Mouse (Mus musculus) MEL (cell line): ENCODE data around the gene Krtap4-7. TPM values are rescaled to one million over a fixed set of nuclear protein-coding genes. Genes with fewer than 3 reads are reported as not detected.

Experiments
- DNase-seq: peaks from one replicate; pipeline ENCODE4 v3.0.0; 2011; ENCODE audit warnings: low read depth, low spot score
- H3K27ac ChIP-seq: 2 replicates; pipeline ENCODE4 v1.5.1; 2012; ENCODE audit warnings: low read depth, mild to moderate bottlenecking, control low read depth, low read length, moderate library complexity; ENCODE audit not compliant: control insufficient read depth
- H3K27me3 ChIP-seq, 2 experiments: fragments of 150-350 bp in 1 of 2; sonication (generic) in 1 of 2; 2 replicates each; pipeline ENCODE4 v1.6.1; 2012; ENCODE audit warnings: low read length in 2 of 2, mild to moderate bottlenecking in 2 of 2, improper control_type of control experiment in 1 of 2, moderate library complexity in 1 of 2; ENCODE audit not compliant: insufficient read depth in 2 of 2, control insufficient read depth in 1 of 2
- H3K36me3 ChIP-seq, 2 experiments: 2 replicates each; pipeline ENCODE4 v1.6.1; 2012 to 2014; ENCODE audit warnings: low read length in 2 of 2, improper control_type of control experiment in 1 of 2, inconsistent platforms in 1 of 2, mild to moderate bottlenecking in 1 of 2; ENCODE audit not compliant: insufficient read depth in 2 of 2, control insufficient read depth in 1 of 2
- H3K4me1 ChIP-seq, 2 experiments: fragments of 150-350 bp in 1 of 2; sonication (generic) in 1 of 2; 2 replicates each; pipeline ENCODE4 v1.6.1; 2012; ENCODE audit warnings: low read length in 2 of 2, improper control_type of control experiment in 1 of 2, mild to moderate bottlenecking in 1 of 2; ENCODE audit not compliant: insufficient read depth in 2 of 2, control insufficient read depth in 1 of 2
- H3K4me3 ChIP-seq, 2 experiments: fragments of 150-350 bp in 1 of 2; sonication (generic) in 1 of 2; 2 replicates each; pipeline ENCODE4 v1.5.1; 2012; ENCODE audit warnings: low read depth in 2 of 2, low read length in 2 of 2, mild to moderate bottlenecking in 2 of 2, moderate library complexity in 2 of 2, control low read depth in 1 of 2, improper control_type of control experiment in 1 of 2; ENCODE audit not compliant: control insufficient read depth in 1 of 2, insufficient read depth in 1 of 2
- H3K79me2 ChIP-seq: 2 replicates; pipeline ENCODE4 v1.6.1; 2012; ENCODE audit warnings: mild to moderate bottlenecking, low read length, moderate library complexity; ENCODE audit not compliant: control insufficient read depth, poor library complexity, insufficient read depth
- H3K9ac ChIP-seq: 2 replicates; pipeline ENCODE4 v1.6.1; 2012; ENCODE audit warnings: low read depth, mild to moderate bottlenecking, control low read depth, low read length, moderate library complexity; ENCODE audit not compliant: control insufficient read depth, poor library complexity, severe bottlenecking
- H3K9me3 ChIP-seq: fragments of 150-350 bp; sonication (generic); replicated peaks from 2 replicates; pipeline ENCODE4 v1.6.1; 2012; ENCODE audit warnings: mild to moderate bottlenecking, low read length, improper control_type of control experiment, moderate library complexity; ENCODE audit not compliant: insufficient read depth
- CHD2 ChIP-seq: IDR thresholded peaks from 2 replicates; pipeline ENCODE4 v1.6.1; 2011; ENCODE audit warnings: low read length, improper control_type of control experiment
- ETS1 ChIP-seq: IDR thresholded peaks from 2 replicates; pipeline ENCODE4 v1.6.1; 2012; ENCODE audit warnings: low read depth, mild to moderate bottlenecking, inconsistent platforms, low read length, improper control_type of control experiment, moderate library complexity
- GATA1 ChIP-seq: IDR thresholded peaks from 2 replicates; pipeline ENCODE4 v1.6.1; 2011; ENCODE audit warnings: low read depth, low read length, improper control_type of control experiment
- HCFC1 ChIP-seq: IDR thresholded peaks from 2 replicates; pipeline ENCODE4 v1.6.1; 2012; ENCODE audit warnings: low read depth, mild to moderate bottlenecking, inconsistent platforms, low read length, improper control_type of control experiment, moderate library complexity
- JUND ChIP-seq: IDR thresholded peaks from 2 replicates; pipeline ENCODE4 v1.6.1; 2011; ENCODE audit warnings: low read depth, mild to moderate bottlenecking, improper control_type of control experiment, low read length
- MAZ ChIP-seq: IDR thresholded peaks from 2 replicates; pipeline ENCODE4 v1.6.1; 2012; ENCODE audit warnings: low read depth, mild to moderate bottlenecking, inconsistent platforms, low read length, improper control_type of control experiment
- MEF2A ChIP-seq: IDR thresholded peaks from 2 replicates; pipeline ENCODE4 v1.6.1; 2014; ENCODE audit warnings: low read depth, mild to moderate bottlenecking, inconsistent platforms, low read length, improper control_type of control experiment; ENCODE audit not compliant: poor library complexity, insufficient replicate concordance, severe bottlenecking; ENCODE audit errors: extremely low read depth
- MXI1 ChIP-seq: IDR thresholded peaks from 2 replicates; pipeline ENCODE4 v1.6.1; 2011; ENCODE audit warnings: mild to moderate bottlenecking, low read depth, low read length, improper control_type of control experiment
- MYB ChIP-seq: IDR thresholded peaks from 2 replicates; pipeline ENCODE4 v1.6.1; 2011; ENCODE audit warnings: mild to moderate bottlenecking, low read depth, low read length, improper control_type of control experiment
- MYC ChIP-seq: IDR thresholded peaks from 2 replicates; pipeline ENCODE4 v1.6.1; 2011; ENCODE audit warnings: low read depth, mild to moderate bottlenecking, low read length, improper control_type of control experiment, moderate library complexity
- NELFE ChIP-seq: IDR thresholded peaks from 2 replicates; pipeline ENCODE4 v1.6.1; 2011; ENCODE audit warnings: low read depth, low read length, improper control_type of control experiment
- NRF1 ChIP-seq: IDR thresholded peaks from 2 replicates; pipeline ENCODE4 v1.6.1; 2014; ENCODE audit warnings: low read depth, mild to moderate bottlenecking, inconsistent platforms, low read length, improper control_type of control experiment, moderate library complexity; ENCODE audit not compliant: poor library complexity, insufficient read depth, severe bottlenecking
- POLR2A ChIP-seq, 2 experiments: IDR thresholded peaks; 2 replicates each; pipeline ENCODE4 v1.6.1; 2011 to 2012; ENCODE audit warnings: low read length in 2 of 2, mild to moderate bottlenecking in 2 of 2, control low read depth in 1 of 2, improper control_type of control experiment in 1 of 2, low read depth in 1 of 2, moderate library complexity in 1 of 2; ENCODE audit not compliant: control insufficient read depth in 1 of 2, insufficient read depth in 1 of 2, poor library complexity in 1 of 2
- POLR2AphosphoS2 ChIP-seq: IDR thresholded peaks from 2 replicates; pipeline ENCODE4 v1.6.1; 2011; ENCODE audit warnings: low read length, improper control_type of control experiment
- POLR2AphosphoS5 ChIP-seq: IDR thresholded peaks from 2 replicates; pipeline ENCODE4 v1.6.1; 2012; ENCODE audit warnings: low read depth, borderline replicate concordance, mild to moderate bottlenecking, inconsistent platforms, low read length, moderate library complexity, mixed read lengths
- SIN3A ChIP-seq: IDR thresholded peaks from 2 replicates; pipeline ENCODE4 v1.6.1; 2012; ENCODE audit warnings: low read length, improper control_type of control experiment, inconsistent platforms
- TAL1 ChIP-seq: IDR thresholded peaks from 2 replicates; pipeline ENCODE4 v1.6.1; 2012; ENCODE audit warnings: mild to moderate bottlenecking, inconsistent platforms, low read length, moderate library complexity, mixed read lengths
- polyA plus RNA-seq, 2 experiments: library from polyadenylated mRNA; stranded (reverse) in 1 of 2; unstranded in 1 of 2; fragments of >175 nt in 1 of 2; fragments of >200 nt in 1 of 2; gene quantifications; 2 replicates each; pipeline versions ENCODE4 v1.2.1 to v1.2.4; 2012; ENCODE audit warnings: low replicate concordance in 2 of 2, low read depth in 1 of 2; ENCODE audit not compliant: insufficient read length in 2 of 2, insufficient read depth in 1 of 2, missing spikeins in 1 of 2
- total RNA-seq: library from RNA; depleted of rRNA; stranded (reverse); fragments of 300-350 nt; gene quantifications from 2 replicates; pipeline ENCODE4 v1.2.3, GENCODE M21; 2012

The Krtap4-7 gene
- total and polyA plus RNA-seq, 3 experiments: not detected

DNA sequence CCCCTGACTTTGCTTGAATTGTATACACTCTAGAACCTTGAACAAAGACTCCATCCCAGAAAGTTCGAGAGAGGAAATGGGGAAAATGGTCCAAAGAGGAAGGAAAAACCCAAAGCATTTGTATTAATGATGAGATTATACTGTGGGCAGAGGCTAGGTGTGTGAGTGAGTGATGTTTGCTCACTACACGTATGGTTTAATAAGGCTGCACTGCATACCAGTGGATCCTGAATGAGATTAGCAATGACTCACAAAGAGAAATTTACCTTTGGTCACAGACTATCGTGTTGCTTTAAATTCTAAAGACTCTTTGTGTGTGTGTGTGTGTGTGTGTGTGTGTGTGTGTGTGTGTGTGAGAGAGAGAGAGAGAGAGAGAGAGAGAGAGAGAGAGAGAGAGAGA is 13.0 kb downstream of the Krtap4-7 start:
- Histone ChIP-seq H3K27me3 (no peaks in the 10 kb centered on the region), H3K9ac (no peak overlapping the region), H3K9me3 (no peaks in the 10 kb centered on the region), H3K36me3 (no peaks in the 10 kb centered on the region), H3K79me2 (no peaks in the 10 kb centered on the region), H3K4me1 (no peaks in the 10 kb centered on the region), H3K27ac (no peak overlapping the region), H3K4me3 (no peak overlapping the region)
- DNase-seq: no peak
- no peak for TF ChIP-seq JUND
- no peak for TF ChIP-seq ETS1
- TF ChIP-seq NELFE: no peak
- TF ChIP-seq MAZ: no peak
- no peak for TF ChIP-seq POLR2A (IDR thresholded peaks at IDR 0.05; ENCODE audit: control insufficient read depth in 1 of 2, insufficient read depth in 1 of 2, low read depth in 1 of 2, low read length in 2 of 2, poor library complexity in 1 of 2)
- TF ChIP-seq MYC: no peak
- TF ChIP-seq MXI1: no peak
- TF ChIP-seq GATA1: no peak
- TF ChIP-seq TAL1: no peak
- no peak for TF ChIP-seq HCFC1
- no peak for TF ChIP-seq SIN3A
- TF ChIP-seq POLR2AphosphoS5: no peak
- no peak for TF ChIP-seq NRF1
- TF ChIP-seq MYB: no peak
- no peak for TF ChIP-seq POLR2AphosphoS2

DNA sequence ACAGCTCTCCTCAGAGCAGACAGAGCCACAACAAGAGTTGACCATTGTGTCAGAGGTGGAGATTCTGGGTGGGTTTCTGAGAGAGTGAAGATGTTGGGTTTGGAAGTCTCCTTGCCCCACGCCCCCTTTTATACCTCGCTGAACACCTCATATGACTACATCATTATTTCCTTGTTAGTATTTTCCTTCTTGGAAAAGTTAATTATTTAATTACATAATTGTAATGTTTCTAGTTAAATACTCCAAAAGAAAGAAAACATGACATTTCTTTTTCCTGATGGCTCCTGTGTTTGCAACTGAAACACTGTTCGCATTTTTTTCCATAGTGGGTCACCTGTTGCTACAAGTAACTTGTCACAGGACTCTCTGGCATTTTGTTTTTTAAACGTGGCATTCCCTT is 15.8 kb downstream of the Krtap4-7 start, which contains the start of gene Krtap4-1:
TSS of gene Krtap4-1 (minus strand) at position 101 of the 400 bp plus-strand sequence.
- H3K4me1 ChIP-seq: no peaks in the 10 kb centered on the region
- H3K4me3 ChIP-seq: no peak within 1 kb of the TSS
- no peak for TF ChIP-seq CHD2
- TF ChIP-seq MEF2A: no peak
- TF ChIP-seq, all 39 proteins: peak for 0
- H3K27me3 ChIP-seq: 0 out of 4 replicates have a peak, but pooled peaks cover 0 to 1% of the 10 kb centered on the region in 2 experiments
- no peaks in the 10 kb centered on the region for H3K79me2 ChIP-seq
- H3K9me3 ChIP-seq: no peaks in the 10 kb centered on the region
- DNase-seq: no peak
- no peaks in the 10 kb centered on the region for H3K36me3 ChIP-seq
- H3K27ac ChIP-seq: no peak within 1 kb of the TSS
- H3K9ac ChIP-seq: no peak within 1 kb of the TSS
